Mouse (Mus musculus) retina, postnatal 7 days (tissue): Measurements from ENCODE around the gene Rab34.

Experiments
- DNase-seq: peaks from one replicate; pipeline ENCODE4 v3.0.0-alpha.2; 2012; ENCODE audit warnings: low read depth, low spot score

Rab34 gene

DNA sequence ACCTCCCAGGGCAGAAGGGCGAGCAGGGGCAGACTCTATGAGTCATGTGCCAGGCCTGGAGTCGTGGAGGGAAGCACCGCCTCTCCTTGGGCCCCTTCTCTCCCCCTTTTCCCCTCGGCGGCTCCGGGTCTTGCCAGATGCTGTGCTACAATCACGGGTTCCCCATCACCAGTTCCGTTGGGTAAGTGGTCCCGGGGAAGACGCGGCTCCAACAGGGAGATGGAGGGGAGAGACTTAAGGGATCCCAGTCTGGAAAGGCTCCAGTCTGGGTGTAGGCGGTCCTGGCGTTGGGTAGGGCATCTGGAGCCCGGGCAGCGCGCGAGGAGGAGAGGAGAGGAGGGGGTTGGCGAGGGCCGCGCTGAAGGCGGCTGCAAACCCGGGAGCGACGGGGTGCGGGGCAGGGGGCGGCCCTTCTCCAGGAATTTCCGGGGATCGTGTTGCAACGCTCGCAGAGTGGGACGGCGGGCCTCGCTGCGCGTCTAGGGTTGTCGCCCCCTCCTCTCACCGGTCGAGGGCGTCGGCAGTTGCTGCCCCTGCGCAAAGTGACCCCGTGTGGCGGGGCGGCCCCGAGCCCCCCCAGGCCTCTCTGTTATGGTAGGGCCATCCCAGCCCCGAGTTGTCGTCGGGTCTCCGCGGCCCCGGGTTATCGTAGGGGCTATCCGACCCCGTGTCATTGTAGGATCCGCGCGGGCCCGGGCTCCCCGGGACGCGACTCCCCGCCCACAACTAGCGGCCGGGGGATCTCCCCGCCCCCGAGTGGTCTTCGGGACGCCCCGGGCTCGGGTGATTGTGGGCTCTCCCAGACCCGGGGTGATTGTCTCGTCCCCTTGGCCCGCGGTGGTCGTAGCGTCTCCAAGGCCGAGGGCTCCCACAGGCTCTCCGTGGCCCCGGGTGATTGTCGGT lies at the start of gene Rab34:
Rab34 (plus strand) TSS at position 100 of the 903 bp plus-strand sequence.
- peak; percentile 58 for DNase-seq

DNA sequence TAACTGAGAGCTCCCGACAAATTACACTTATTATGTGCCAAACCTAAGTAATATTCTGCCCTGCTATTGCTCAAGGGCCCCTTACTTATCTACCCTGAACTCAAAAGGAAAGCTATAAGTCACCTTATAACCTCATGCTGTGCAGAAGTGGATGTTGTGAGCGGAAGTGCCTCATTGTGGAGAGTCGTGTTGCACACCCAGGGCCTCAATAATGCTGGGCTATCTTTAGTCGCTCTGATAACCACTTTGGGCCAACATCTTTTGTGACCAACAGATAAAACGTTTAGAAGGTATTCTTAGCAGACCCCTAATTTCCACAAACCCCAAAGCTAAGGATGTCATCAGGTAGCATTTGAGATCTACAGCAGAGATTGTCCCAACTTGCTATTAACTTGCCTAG lies 47.6 kb upstream of the Rab34 start:
- DNase-seq, result no peak

DNA sequence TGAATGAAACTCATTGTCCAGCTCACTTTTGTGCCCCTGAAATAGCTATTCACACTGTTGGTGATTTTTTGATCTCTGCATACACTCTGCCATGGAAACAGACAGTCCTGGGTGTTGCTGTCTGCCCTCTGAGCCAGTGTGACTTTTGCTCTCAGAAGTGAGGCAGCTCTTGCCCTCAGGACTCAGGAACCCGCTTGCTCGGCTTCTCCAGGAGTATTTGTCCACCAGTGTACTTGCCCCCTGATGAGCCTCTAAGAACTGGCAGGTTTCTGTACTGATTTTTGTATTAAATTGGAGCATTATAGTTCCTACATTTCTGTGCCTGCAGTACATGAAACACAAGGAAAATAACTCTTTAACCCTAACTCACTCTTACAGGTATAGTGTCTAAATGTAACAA lies 44.7 kb upstream of the Rab34 start:
- DNase-seq, result no peak

DNA sequence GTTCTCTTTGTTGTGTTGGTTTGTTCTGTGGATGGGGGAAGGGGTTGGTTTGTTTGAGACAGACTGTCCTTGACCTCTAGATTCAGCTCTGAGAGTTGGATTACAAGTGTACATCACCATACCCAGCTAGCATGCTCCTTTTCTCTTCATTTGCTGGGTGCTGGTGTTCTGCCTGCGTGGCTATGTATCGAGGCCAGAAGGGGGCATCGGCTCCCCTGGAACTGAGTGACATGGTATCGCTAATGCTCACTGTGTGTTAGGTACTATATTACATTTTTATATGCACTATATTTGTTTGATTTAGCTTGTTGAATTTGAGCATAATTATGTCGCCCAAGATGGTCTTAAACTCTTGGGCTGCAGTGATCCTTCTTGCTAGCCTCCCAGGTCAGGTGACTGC lies 42.1 kb upstream of the Rab34 start:
- DNase-seq, result no peak

DNA sequence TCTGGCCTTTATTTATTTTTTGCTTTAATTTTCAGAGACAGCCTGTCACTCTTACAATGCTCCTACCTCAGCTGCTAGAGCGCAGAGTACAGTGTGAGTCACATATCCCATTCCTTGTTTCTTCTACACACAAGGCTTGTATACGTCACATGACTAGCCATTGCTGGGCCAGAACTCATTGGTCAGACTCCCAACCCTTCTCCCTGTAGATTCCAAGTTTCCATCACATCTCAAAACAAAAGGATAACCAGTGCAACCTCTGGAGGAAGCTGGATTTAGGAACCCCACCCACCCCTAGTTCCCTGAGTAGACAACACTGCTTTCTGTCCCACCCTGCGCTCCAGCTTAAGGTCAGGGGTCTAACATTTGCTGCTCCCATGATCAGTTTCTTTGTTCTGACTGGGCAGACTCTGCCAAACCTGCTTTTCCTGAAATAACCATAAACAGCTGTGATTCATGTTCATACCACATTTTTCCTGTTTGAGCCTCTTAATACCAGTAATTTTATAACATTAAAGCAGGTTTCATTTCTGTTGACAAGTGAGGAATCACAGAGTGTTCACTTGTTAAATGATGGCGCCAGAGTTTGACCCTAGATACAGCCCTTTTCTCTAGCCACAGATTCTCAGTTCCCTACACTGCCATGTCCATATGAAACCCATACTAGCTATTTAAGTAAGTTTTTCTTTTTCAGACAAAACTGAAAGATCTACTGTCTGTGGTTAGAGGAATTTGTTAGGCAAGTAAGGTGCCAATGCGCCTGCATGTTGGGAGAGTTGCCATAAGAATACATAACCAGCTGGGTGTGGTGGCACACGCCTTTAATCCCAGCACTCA lies 41.3 kb upstream of the Rab34 start:
- no peak for DNase-seq

DNA sequence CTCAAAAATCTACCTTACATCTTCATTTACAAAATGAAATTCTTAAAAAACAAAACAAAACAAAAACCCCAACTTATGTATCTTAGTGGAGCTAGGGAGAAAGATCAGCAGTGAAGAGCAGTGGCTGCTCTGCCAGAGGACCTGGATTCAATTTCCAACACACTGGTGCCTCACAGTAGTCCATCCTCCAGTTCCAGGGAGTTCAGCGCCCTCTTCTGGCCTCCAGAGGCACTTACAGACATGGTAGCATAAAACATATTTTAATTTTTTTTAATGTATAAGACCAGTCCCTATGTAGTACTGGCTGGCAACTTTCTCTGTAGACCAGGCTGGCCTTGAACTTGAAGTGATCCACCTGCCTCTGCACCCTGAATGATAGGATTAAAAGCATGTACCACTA lies 37.1 kb upstream of the Rab34 start:
- DNase-seq, result no peak

DNA sequence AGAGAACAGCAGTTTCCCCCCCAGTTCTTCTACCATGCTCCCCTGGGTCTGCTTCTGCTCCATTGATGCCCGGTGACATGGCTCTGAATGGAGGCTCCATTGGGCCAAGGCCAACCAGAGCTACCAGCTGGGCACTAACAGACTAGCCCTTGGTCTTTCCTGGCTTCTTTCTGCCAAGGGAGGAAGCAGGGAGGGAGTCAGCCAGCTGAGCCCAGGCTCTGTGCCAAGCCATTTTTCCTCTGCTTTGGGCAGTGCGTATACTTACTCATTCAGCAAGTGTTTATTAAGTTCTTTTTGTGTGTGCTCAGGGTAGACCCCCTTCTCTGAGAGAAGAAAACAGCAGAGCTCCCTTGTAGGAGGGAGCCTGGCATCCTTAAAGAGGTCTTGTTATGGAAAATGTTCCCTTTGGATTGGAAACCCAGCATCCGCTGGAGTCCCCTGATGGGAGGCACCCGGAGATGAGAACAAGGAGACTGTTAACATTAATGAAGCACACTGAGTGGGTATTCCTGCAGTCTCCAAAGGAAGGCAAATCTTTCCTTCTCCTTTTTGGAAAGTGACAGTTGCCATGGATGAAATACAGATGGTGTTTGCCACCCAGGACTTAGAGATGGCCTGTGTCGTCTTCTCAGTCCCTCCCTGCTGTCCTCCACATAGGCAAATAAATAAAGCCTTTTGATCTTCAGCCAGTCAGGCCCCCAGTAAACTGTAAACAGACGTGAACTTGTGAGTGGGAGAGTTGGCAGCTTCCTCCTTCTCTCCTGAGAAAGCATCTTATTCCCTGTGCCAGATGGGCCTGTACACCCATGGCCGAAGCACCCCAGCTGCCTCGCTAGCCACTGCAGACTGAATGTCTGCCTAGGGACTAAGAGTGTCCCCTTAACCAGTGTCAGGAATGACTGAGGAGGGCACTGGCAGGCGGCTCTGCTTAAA lies 35.7 kb upstream of the Rab34 start:
- no peak for DNase-seq

DNA sequence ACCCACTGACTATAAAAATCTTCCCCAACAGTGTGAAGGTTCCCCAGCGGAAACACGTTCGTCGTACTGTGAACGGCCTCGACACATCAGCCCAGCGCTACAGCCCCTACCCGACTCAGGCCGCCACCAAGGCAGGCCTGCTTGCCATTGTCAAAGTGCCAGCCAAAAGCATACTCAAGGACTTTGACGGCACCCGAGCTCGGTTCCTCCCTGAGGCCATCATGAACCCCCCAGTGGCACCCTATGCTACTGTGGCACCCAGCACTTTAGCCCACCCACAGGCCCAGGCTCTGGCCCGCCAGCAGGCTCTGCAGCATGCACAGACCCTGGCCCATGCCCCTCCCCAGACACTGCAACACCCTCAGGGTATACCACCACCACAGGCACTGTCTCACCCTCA lies 34.5 kb upstream of the Rab34 start:
- DNase-seq, result no peak

DNA sequence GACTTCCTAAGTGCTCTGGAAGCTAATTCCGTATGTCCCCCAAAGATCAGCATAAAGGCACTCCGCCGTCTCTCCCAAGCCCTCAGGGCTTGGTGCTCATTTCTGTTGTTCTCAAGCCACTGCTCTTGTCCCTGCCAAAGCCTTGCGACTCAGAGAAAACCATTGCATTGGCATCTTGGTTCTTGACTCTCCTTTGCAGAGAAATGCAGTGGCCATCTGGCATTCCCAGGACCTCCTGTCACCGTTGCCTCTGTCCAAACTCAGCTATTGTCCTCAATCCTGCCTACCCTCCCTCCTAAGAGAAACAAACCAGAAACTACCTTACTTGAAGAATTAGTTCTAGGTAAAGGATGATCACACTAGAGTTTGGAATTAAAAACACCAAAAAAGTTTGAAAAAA lies 32.6 kb upstream of the Rab34 start:
- DNase-seq, result no peak

DNA sequence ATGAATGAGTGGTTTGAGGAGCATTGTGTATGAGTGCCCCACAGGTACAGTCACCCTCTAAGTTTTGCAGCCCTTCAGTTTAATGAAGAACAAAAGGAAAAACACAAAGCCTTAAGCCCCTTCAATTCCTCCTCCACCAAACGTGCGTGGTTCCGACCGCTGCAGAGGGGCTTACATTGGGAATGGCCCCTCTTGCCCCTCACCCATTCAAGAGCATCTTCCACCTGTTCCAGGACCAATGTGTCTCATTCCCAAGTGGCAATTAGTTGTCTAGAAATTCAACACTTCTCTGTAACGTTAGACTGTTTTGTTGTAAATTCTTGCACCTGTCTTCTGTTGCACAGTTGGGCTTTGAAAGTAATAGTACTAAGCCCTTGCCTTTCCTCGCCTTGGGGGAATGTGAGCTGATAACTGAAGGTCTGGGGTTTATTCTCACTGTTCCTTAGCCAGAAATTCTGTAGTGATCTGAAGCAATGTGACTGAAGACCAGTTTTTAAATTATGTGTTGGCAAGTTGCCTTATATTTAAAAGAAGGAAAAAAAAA lies 32.0 kb upstream of the Rab34 start:
- DNase-seq, result no peak

DNA sequence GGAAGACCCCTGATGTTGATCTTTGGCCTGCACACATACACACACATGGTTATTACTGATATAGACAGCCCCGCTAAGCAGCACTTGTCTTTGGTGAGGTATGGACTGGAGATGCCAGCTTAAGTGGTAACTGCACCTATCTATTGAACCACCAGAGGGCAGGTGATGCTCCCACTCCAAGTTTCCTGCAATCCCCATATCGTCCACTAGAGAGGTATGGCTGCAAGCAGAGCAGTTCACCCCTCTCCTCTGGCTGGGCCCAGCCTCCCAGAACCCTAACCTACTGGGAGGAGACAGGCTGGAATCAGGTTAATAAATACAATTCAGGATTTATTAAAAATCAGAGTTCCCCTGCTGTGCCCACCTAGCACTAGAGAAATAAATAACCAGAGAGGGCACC lies 29.1 kb upstream of the Rab34 start:
- DNase-seq, result peak; percentile 79

DNA sequence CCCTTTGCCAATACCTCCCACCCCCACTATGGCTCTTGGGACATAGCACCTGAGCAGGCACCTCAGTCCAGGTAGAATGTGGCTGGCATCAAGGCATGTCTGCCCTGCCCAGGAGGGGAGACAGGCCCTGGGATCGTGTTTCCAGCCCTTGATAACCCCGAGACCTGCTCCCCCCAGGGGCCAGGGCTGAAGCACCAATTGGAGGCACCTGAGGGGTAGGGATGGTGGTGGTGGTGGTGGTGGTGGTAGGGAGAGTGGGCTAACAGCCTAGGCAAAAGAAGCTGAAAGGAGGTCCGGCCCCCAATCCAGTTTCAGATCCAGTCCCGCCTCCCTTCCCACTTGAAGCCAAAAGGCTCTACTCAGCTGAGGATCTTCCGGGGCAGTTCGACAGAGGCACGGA lies 28.7 kb upstream of the Rab34 start:
- DNase-seq, result no peak

DNA sequence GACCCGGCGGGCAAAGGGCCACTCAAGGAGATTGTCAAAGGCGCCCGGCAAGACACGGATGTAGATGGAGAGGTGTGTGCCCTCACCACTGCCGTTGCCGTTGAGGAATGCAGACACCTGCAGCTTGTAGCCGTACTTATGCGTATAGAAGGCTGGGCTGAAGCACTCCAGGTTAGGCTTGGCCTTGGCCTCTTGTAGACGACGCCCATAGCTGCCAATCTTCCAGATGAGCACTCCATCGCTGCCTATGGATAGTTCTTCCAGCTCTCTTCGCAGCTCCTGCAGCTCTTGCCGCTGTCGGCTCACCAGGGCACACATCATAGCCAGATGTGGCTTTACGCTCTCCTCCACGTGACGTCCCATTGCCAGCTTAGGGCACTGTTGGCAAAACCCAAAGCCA lies 28.1 kb upstream of the Rab34 start:
- DNase-seq, result no peak

DNA sequence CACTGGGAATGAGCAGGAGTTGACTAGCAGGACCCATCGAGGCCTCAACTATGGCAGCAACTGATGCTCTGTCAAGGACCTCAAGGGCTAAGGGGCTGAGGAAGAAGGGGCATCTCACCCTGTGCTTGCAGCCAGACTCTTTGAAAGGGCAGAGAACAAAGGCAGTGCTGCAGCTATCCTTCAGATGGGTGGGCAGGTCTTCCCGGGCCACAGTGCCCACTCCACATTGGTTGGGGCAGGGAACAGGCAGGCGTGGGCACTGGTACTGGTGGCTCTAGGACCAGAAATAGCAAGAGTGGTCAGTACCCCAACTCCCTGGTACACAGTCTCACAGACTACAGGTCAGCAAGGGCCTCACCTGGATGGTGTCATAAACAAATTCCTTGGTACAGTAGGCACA lies 27.6 kb upstream of the Rab34 start:
- DNase-seq, result no peak

DNA sequence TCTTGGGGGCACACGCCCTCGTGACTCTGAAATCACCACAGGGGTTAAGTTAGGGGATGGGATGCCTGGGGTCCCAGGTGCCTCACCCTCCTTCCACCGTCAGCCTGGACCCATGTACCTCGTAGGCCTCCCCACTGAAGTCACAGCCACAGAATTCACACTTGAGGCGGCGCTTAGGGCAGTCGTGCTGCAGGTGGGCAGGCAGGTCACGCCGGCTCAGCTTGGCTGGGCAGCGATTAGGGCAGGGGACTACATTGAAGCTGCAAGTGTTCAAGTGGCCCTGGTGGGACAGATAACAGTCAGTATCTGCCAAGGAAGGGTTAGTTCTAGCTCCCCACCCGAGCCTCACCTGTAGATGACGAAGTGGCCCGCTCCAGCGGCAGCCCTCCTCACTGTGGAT lies 27.1 kb upstream of the Rab34 start:
- DNase-seq, result no peak

DNA sequence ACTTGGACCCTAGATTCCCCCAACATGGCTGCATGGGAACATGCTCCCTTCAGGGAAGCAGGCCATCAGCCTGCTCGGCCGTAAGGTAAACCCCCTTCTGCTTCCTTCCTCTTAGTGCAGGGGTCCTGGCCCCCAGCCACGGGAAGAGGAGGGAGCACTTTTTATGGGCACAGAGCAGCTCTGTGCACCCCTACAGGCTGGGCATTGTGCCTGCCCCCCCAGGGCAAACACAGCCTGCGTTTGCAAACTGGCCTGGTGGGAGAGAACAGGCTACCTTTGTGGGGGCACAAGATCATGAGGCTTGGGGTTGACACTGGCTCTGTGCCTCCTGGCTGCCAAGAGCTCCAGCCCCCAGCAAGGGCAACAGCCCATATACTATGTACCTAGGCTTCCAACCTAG lies 26.3 kb upstream of the Rab34 start:
- no peak for DNase-seq

DNA sequence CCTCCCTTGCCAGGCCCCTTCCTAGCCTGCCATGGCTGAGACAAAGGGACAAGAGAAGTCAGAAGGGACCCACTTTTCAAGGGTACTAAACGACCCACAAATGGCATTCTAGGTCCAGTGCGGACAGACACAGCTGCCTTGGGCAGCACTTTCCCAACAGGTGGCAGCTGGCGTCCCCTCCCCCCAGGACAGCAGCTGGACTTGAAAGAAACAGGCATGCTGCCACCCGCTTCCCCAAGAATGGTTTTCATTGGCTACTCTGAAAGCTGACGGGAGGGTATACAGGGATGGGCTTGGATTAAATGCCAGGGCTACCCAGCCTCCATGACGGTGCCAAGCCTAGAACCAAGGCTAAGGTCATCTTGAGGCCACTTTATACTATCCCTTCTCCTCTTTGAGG lies 25.7 kb upstream of the Rab34 start:
- DNase-seq, result no peak

DNA sequence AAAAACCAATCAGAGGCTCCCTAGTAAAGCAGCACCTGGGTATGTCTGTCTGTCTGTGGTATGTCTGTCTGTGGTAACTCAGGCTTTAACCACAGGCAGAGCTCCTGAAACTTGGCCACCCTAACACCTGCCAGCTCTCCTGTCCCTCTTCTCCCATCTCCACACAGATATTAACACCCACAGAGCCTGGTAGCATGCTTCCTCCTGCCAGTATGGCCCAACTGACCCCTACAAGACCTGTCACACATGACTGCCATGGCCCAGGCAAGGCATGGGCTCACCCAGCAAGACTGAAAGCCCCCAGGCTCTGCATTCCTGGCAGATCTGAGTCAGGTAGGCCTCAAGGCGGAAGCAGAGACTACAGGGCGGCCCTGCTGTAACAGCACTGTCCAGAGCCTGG lies 25.2 kb upstream of the Rab34 start:
- DNase-seq, result no peak

DNA sequence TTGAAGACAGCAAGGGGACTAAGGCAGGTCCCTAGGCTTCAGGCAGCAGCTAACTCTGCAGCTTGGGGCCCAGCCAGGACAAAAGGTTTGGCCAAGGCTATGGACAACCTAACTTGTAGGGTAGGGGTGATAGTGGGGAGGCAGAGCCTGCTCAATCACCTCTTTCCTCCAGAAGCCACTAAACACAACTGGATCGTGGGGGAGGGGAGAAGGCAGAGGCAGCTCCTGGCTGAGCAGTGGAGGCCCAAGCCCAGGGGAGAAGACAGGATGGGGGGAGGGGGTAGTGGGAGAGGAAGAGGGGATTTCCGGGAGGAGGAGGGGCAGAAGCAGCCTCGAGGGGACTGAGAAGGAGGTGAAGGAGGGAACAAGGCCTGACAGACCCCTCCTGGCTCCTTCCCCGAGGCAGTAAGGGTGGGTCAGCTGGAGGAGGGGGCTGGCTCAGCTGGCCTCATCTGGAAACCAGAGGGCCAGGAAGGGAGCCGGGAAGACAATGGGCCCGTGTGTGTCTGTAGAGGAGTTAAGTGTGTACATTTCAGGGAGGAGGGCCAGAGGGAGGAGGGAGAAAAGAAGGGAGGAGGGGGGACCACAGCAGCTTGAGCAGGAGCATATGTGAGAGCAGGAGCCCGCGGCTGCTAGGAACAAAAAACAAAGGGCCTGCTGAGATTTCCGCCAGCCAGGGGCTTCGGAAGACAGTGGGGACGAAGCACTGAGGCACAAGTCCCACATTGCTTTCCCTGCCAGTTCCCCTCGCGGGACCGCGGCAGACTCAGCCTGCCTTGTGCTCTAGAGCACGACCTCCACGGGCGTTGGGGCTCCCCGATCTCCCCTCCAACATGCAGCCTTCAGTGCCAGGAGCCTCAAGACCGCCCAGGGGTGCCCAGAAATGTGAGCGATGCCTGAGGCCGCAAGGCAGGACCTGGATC lies 24.3 kb upstream of the Rab34 start:
- no peak for DNase-seq

DNA sequence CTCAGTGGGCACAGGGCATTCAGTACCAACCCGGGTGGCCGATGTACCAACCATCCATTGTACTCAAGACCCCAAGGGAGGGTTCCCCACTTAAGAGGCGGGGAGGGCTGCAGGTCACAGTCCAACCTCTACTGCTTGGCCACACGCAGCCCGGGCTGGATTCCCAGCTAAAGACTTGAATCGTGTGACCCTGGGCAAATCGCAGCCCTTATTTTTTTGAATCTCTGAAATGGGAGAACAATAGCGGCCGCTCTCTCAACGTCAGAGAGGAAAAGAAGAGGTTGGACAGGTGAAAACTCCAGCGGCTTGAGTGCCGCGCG lies 23.7 kb upstream of the Rab34 start:
- DNase-seq, result no peak
